Mouse (Mus musculus): ENCODE data around the gene Mrm2. TPM values are rescaled to one million over a fixed set of nuclear protein-coding genes. Genes with fewer than 3 reads are reported as not detected.

The Mrm2 gene
- polyA plus RNA-seq (2015; fragmentation: Nextera tagmentation; extraction: Ambion mirVana), result 13.1 and 13.4 TPM in 2 replicates

DNA sequence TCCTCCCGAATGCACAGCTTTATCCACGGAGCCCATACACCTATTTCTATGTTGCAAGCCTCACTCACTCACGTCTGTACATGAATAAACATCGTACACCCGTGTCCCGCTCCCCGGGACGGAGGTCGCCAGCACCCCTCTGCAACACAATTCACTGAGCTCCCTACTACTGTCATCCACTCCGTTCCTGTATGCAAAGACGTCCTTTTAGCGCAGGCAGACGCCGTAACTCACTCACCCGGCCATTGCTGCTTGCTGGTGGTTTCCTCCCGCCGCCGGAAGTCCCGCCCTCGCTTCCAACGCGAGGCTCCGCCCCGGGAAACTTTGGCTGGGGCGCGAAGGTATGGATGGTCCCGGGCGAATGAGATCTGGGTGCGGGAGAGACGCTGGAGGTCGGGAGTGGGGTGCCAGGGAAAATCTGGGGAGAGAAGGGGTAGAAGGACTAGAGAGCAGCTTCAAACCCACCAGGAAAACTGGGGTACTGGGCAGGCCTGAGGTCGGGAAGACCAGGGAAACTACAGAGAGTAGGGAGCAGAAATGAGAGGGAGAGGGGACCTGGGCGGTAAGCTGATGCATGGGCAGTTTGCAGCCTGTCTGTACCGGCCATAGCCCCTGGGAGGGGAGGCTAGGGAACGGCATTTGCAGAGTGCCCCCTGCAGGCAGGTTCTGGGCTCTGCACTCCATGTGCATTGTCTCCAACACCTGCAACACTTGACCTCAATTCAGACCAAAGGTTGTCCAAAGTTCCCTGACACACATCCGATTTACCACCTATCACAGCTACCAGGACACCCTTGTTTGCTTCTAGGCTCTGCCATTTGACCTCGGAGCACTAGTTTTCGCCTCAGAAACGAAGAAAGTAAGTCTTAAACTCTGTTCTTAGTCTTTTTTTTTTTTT is at the start of gene Mrm2:
Mrm2 (minus strand) TSS at position 284 of the 898 bp plus-strand sequence.

DNA sequence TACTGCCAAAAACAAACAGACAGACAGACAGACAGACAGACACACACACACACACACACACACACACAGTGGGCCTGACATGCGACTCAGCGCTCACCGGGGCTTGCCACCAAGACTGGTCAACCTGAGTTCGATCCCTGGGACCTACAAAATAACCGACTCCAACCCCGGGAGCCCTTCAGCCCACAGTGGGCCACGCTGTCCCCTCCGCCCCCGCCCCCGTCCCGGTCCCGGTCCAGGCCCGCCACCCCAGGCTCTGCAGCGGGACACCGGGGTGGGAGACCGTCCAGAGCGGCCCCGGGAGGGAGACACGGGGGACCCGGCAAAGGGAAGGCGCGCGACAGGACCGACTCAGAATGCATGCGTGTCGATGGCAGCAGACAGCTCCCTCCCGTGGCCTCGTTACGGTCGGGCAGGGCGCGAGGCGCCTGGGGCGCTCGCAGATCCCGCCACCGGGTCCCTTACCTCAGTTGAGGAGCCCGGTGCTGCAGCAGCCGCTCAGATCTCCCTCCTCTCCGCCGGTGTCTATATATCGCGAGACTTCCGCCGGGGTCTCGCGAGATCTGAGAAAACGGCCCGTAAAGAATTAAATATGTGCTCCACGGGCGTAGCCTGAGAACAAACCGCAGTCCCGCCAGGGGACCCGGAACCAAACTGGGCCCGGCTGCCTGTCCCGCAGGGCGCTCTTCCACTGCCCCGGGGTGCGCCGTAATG is 10.5 kb downstream of the Mrm2 start, which contains the start of the genes Mad1l1 and Nudt1:
Mad1l1 (minus strand) TSS at position 511 of the 714 bp plus-strand sequence.
Nudt1 (plus strand) TSS at position 615 of the 714 bp plus-strand sequence.

Other genes starting within 250 kb of the Mrm2 start
- 11.8 and 13.0 TPM in 2 replicates for gene Mad1l1, start 10.3 kb downstream of the Mrm2 start, polyA plus RNA-seq (2015; fragmentation: Nextera tagmentation; extraction: Ambion mirVana)
- 9.6 and 14.1 TPM in 2 replicates for gene Nudt1, start 10.2 kb downstream of the Mrm2 start, polyA plus RNA-seq (2015; fragmentation: Nextera tagmentation; extraction: Ambion mirVana)
- 14.0 and 14.4 TPM in 2 replicates for gene Snx8, start 57.4 kb upstream of the Mrm2 start, polyA plus RNA-seq (2015; fragmentation: Nextera tagmentation; extraction: Ambion mirVana)
- gene Eif3b, start 87.4 kb upstream of the Mrm2 start, polyA plus RNA-seq (2015; fragmentation: Nextera tagmentation; extraction: Ambion mirVana), result 46.8 and 61.6 TPM in 2 replicates
- gene Gm4869, start 113.7 kb upstream of the Mrm2 start, polyA plus RNA-seq (2015; fragmentation: Nextera tagmentation; extraction: Ambion mirVana), result not detected in 2 replicates
- 12.9 and 17.9 TPM in 2 replicates for gene Chst12, start 173.7 kb upstream of the Mrm2 start, polyA plus RNA-seq (2015; fragmentation: Nextera tagmentation; extraction: Ambion mirVana)
- gene Grifin, start 233.2 kb upstream of the Mrm2 start, polyA plus RNA-seq (2015; fragmentation: Nextera tagmentation; extraction: Ambion mirVana), result not detected in 2 replicates

All from skeletal muscle tissue, postnatal 0 days (tissue).